Mouse (Mus musculus) liver, embryonic 12.5 days (tissue): ENCODE measurements around the gene Prim2. TPM values are rescaled to one million over a fixed set of nuclear protein-coding genes. Genes with fewer than 3 reads are reported as not detected.

Experiments
- ATAC-seq: fragments of 200-750 bp; cut with Nextera tagmentation; 2 replicates; pipeline ENCODE4 v1.8.0; 2017; ENCODE audit warnings: moderate number of reproducible peaks, mild to moderate bottlenecking, moderate library complexity
- H3K27ac ChIP-seq: fragments of 300-500 bp; sonication (generic); 2 replicates; pipeline ENCODE4 v1.5.1; 2016; ENCODE audit warnings: mild to moderate bottlenecking
- H3K27me3 ChIP-seq: fragments of 300-500 bp; sonication (generic); replicated peaks from 2 replicates; pipeline ENCODE4 v1.6.1; 2016; ENCODE audit warnings: mild to moderate bottlenecking, moderate library complexity
- H3K36me3 ChIP-seq: fragments of 300-500 bp; sonication (generic); 2 replicates; pipeline ENCODE4 v1.6.1; 2016; ENCODE audit warnings: mild to moderate bottlenecking, moderate library complexity
- H3K4me1 ChIP-seq: fragments of 300-500 bp; sonication (generic); 2 replicates; pipeline ENCODE4 v1.6.1; 2016
- H3K4me2 ChIP-seq: fragments of 300-500 bp; sonication (generic); 2 replicates; pipeline ENCODE4 v1.6.1; 2016; ENCODE audit warnings: mild to moderate bottlenecking, moderate library complexity
- H3K4me3 ChIP-seq: fragments of 300-500 bp; sonication (generic); 2 replicates; pipeline ENCODE4 v1.5.1; 2016; ENCODE audit warnings: mild to moderate bottlenecking, moderate library complexity
- H3K9ac ChIP-seq: fragments of 300-500 bp; sonication (generic); 2 replicates; pipeline ENCODE4 v1.6.1; 2016; ENCODE audit warnings: mild to moderate bottlenecking, moderate library complexity
- H3K9me3 ChIP-seq: fragments of 300-500 bp; sonication (generic); replicated peaks from 2 replicates; pipeline ENCODE4 v1.6.1; 2016; ENCODE audit warnings: mild to moderate bottlenecking, moderate library complexity
- WGBS: fragments of 180-500 bp; shearing (Covaris S2); methylation state at CpG from one replicate; pipeline ENCODE4 v1.1.7; 2016; ENCODE audit not compliant: insufficient replicate concordance; 5-methylcytosine and 5-hydroxymethylcytosine counted together
- polyA plus RNA-seq: library from polyadenylated mRNA; unstranded; fragments of >200 nt; fragmentation: Nextera tagmentation; extraction: Ambion mirVana; gene quantifications from 2 replicates; pipeline ENCODE4 v1.2.1, GENCODE M21; 2016

The Prim2 gene
- polyA plus RNA-seq, 1 experiment from 2014 or later = 49.2 TPM

- H3K9me3 ChIP-seq = no peaks in the 10 kb centered on the region
- no peaks in the 10 kb centered on the region for H3K4me1 ChIP-seq
- H3K9ac ChIP-seq = no peak overlapping the region
- H3K36me3 ChIP-seq = peaks cover 20% of the 10 kb centered on the region
- H3K27ac ChIP-seq = no peak overlapping the region
- no peak overlapping the region for H3K4me3 ChIP-seq
- WGBS = 90% methylated on average over 3 of the region's 3 CpGs
- ATAC-seq = no peak
- no peak overlapping the region for H3K4me2 ChIP-seq
- H3K27me3 ChIP-seq = no peaks in the 10 kb centered on the region
Observed at GRCm38 (mm10) chr1:33460262-33460661, 209.3 kb downstream of the Prim2 start.

GRCm38 (mm10) chr1:33458950-33459349 lies 210.6 kb downstream of the Prim2 start:
- Histone ChIP-seq H3K4me2 (no peak overlapping the region), H3K27me3 (no peaks in the 10 kb centered on the region), H3K4me3 (no peak overlapping the region), H3K27ac (no peak overlapping the region), H3K4me1 (no peaks in the 10 kb centered on the region), H3K9me3 (no peaks in the 10 kb centered on the region), H3K9ac (no peak overlapping the region), H3K36me3 (peaks cover 27% of the 10 kb centered on the region)
- no peak for ATAC-seq
- WGBS = 86% methylated on average over 3 of the region's 3 CpGs

- H3K27me3 ChIP-seq = no peaks in the 10 kb centered on the region
- H3K4me3 ChIP-seq = no peak overlapping the region
- H3K4me1 ChIP-seq = no peaks in the 10 kb centered on the region
- no peak for ATAC-seq
- no peaks in the 10 kb centered on the region for H3K9me3 ChIP-seq
- no peak overlapping the region for H3K4me2 ChIP-seq
- WGBS = 83% methylated on average over 6 of the region's 6 CpGs
- H3K36me3 ChIP-seq = peaks cover 17% of the 10 kb centered on the region
- no peak overlapping the region for H3K9ac ChIP-seq
- H3K27ac ChIP-seq = no peak overlapping the region
Observed at GRCm38 (mm10) chr1:33454251-33454650, 215.3 kb downstream of the Prim2 start.

GRCm38 (mm10) chr1:33453299-33453698 lies 216.3 kb downstream of the Prim2 start:
- H3K4me3 ChIP-seq = no peak overlapping the region
- H3K9me3 ChIP-seq = no peaks in the 10 kb centered on the region
- no peaks in the 10 kb centered on the region for H3K4me1 ChIP-seq
- WGBS = 63% methylated on average over 9 of the region's 9 CpGs
- no peak overlapping the region for H3K27ac ChIP-seq
- H3K36me3 ChIP-seq = peaks cover 17% of the 10 kb centered on the region
- no peaks in the 10 kb centered on the region for H3K27me3 ChIP-seq
- no peak for ATAC-seq
- H3K4me2 ChIP-seq = no peak overlapping the region
- H3K9ac ChIP-seq = no peak overlapping the region

- no peak overlapping the region for H3K27ac ChIP-seq
- no peak for ATAC-seq
- no peak overlapping the region for H3K9ac ChIP-seq
- no peaks in the 10 kb centered on the region for H3K36me3 ChIP-seq
- no peaks in the 10 kb centered on the region for H3K27me3 ChIP-seq
- H3K4me3 ChIP-seq = no peak overlapping the region
- H3K4me1 ChIP-seq = no peaks in the 10 kb centered on the region
- WGBS = 34% methylated on average over 4 of the region's 4 CpGs
- no peak overlapping the region for H3K4me2 ChIP-seq
- H3K9me3 ChIP-seq = no peaks in the 10 kb centered on the region
Observed at GRCm38 (mm10) chr1:33447179-33447578, 222.4 kb downstream of the Prim2 start.

GRCm38 (mm10) chr1:33436167-33436566 lies 233.4 kb downstream of the Prim2 start:
- Histone ChIP-seq H3K4me3 (no peak overlapping the region), H3K9me3 (no peaks in the 10 kb centered on the region), H3K36me3 (no peaks in the 10 kb centered on the region), H3K4me1 (no peaks in the 10 kb centered on the region), H3K4me2 (no peak overlapping the region), H3K27me3 (no peaks in the 10 kb centered on the region), H3K9ac (no peak overlapping the region), H3K27ac (no peak overlapping the region)
- ATAC-seq = no peak
- 63% methylated on average over 2 of the region's 2 CpGs for WGBS

Other genes starting within 250 kb of the Prim2 start
- 8.4 and 8.9 TPM in 2 replicates for gene Rab23, start 50.1 kb upstream of the Prim2 start, polyA plus RNA-seq
- gene Bag2, start 88.0 kb upstream of the Prim2 start, polyA plus RNA-seq = 75.9 and 87.7 TPM in 2 replicates
- 12.6 and 13.2 TPM in 2 replicates for gene Zfp451, start 144.8 kb upstream of the Prim2 start, polyA plus RNA-seq
- 1.5 and 1.8 TPM in 2 replicates for gene Bend6, start 238.0 kb upstream of the Prim2 start, polyA plus RNA-seq
- gene Dst, start 238.4 kb upstream of the Prim2 start, polyA plus RNA-seq = 5.4 TPM in 2 replicates